Mouse (Mus musculus) heart, embryonic 15.5 days (tissue): ENCODE data around the gene Mob2. TPM values are rescaled to one million over a fixed set of nuclear protein-coding genes. Genes with fewer than 3 reads are reported as not detected.

Source experiments
- ATAC-seq: fragments of 200-750 bp; cut with Nextera tagmentation; replicated peaks from 2 replicates; pipeline ENCODE4 v1.8.0; 2017; ENCODE audit warnings: low read depth, moderate TSS enrichment; ENCODE audit not compliant: insufficient number of reproducible peaks, insufficient read depth, low FRiP score
- H3K27ac ChIP-seq: fragments of 300-500 bp; sonication (generic); 2 replicates; pipeline ENCODE4 v1.5.1; 2015; ENCODE audit warnings: mild to moderate bottlenecking, inconsistent platforms
- H3K27me3 ChIP-seq: fragments of 300-500 bp; sonication (generic); 2 replicates; pipeline ENCODE4 v1.6.1; 2015; ENCODE audit warnings: inconsistent platforms
- H3K36me3 ChIP-seq: fragments of 300-500 bp; sonication (generic); 2 replicates; pipeline ENCODE4 v1.6.1; 2015; ENCODE audit warnings: mild to moderate bottlenecking, inconsistent platforms
- H3K4me1 ChIP-seq: fragments of 300-500 bp; sonication (generic); replicated peaks from 2 replicates; pipeline ENCODE4 v1.6.1; 2015; ENCODE audit warnings: inconsistent platforms
- H3K4me2 ChIP-seq: fragments of 300-500 bp; sonication (generic); 2 replicates; pipeline ENCODE4 v1.6.1; 2015; ENCODE audit warnings: inconsistent platforms, mild to moderate bottlenecking, moderate library complexity
- H3K4me3 ChIP-seq: fragments of 300-500 bp; sonication (generic); 2 replicates; pipeline ENCODE4 v1.5.1; 2015; ENCODE audit warnings: mild to moderate bottlenecking, inconsistent platforms
- H3K9ac ChIP-seq: fragments of 300-500 bp; sonication (generic); 2 replicates; pipeline ENCODE4 v1.6.1; 2015; ENCODE audit warnings: mild to moderate bottlenecking, inconsistent platforms
- H3K9me3 ChIP-seq: fragments of 300-500 bp; sonication (generic); replicated peaks from 2 replicates; pipeline ENCODE4 v1.6.1; 2016; ENCODE audit warnings: inconsistent platforms
- WGBS: fragments of 180-500 bp; shearing (Covaris S2); methylation state at CpG from one replicate; pipeline ENCODE4 v1.1.7; 2015; ENCODE audit warnings: mixed read lengths; 5-methylcytosine and 5-hydroxymethylcytosine counted together
- polyA plus RNA-seq: library from polyadenylated mRNA; unstranded; fragments of >200 nt; fragmentation: Nextera tagmentation; extraction: Ambion mirVana; gene quantifications from 2 replicates; pipeline ENCODE4 v1.2.1, GENCODE M21; 2015

Gene Mob2
- polyA plus RNA-seq = 43.4 and 52.7 TPM in 2 replicates

- H3K4me2 ChIP-seq = peak within 1 kb of the TSS; percentile 82
- H3K4me1 ChIP-seq = peaks cover 43% of the 10 kb centered on the region
- H3K4me3 ChIP-seq = peak within 1 kb of the TSS; percentile 95
- peak; percentile 95 for ATAC-seq
- H3K9ac ChIP-seq = peak within 1 kb of the TSS; percentile 95
- WGBS = under 1% methylated on average over 49 of the region's 49 CpGs
- H3K36me3 ChIP-seq = 0 out of 2 replicates have a peak, but pooled peaks cover 3% of the 10 kb centered on the region
- no peaks in the 10 kb centered on the region for H3K9me3 ChIP-seq
- H3K27ac ChIP-seq = peak within 1 kb of the TSS; percentile 85
- no peaks in the 10 kb centered on the region for H3K27me3 ChIP-seq
Measured at GRCm38 (mm10) chr7:142060931-142061565, at the start of gene Mob2. Mob2 (minus strand) TSS chr7:142061065.

- no peak overlapping the region for H3K4me2 ChIP-seq
- 40% methylated on average over 5 of the region's 5 CpGs for WGBS
Measured at GRCm38 (mm10) chr7:142104747-142105146, 43.9 kb upstream of the Mob2 start.

GRCm38 (mm10) chr7:142097776-142098175, 36.9 kb upstream of the Mob2 start:
- Histone ChIP-seq H3K27ac (no peak overlapping the region), H3K36me3 (no peaks in the 10 kb centered on the region), H3K4me3 (no peak overlapping the region), H3K9ac (no peak overlapping the region), H3K27me3 (peaks cover 30% of the 10 kb centered on the region), H3K4me2 (no peak overlapping the region), H3K4me1 (peaks cover 27% of the 10 kb centered on the region), H3K9me3 (no peaks in the 10 kb centered on the region)
- 13% methylated on average over 9 of the region's 9 CpGs for WGBS
- no peak for ATAC-seq

More at GRCm38 (mm10) chr7:142104747-142105146, 43.9 kb upstream of the Mob2 start:
- Histone ChIP-seq H3K4me1 (no peaks in the 10 kb centered on the region), H3K36me3 (no peaks in the 10 kb centered on the region), H3K9ac (no peak overlapping the region), H3K27ac (no peak overlapping the region), H3K9me3 (no peaks in the 10 kb centered on the region), H3K27me3 (peaks cover 6% of the 10 kb centered on the region; the same call in 1 of the 2 replicates), H3K4me3 (no peak overlapping the region)
- ATAC-seq = no peak

GRCm38 (mm10) chr7:142096701-142097100, 35.8 kb upstream of the Mob2 start:
- Histone ChIP-seq H3K9me3 (no peaks in the 10 kb centered on the region), H3K27me3 (peaks cover 30% of the 10 kb centered on the region), H3K36me3 (no peaks in the 10 kb centered on the region), H3K4me1 (peaks cover 37% of the 10 kb centered on the region), H3K9ac (no peak overlapping the region), H3K27ac (no peak overlapping the region), H3K4me3 (no peak overlapping the region), H3K4me2 (no peak overlapping the region)
- WGBS = 55% methylated on average over 4 of the region's 4 CpGs
- ATAC-seq = no peak

- Histone ChIP-seq H3K4me3 (peak within 1 kb of the TSS; percentile 85), H3K36me3 (no peaks in the 10 kb centered on the region), H3K27me3 (peaks cover 30% of the 10 kb centered on the region), H3K9ac (peak within 1 kb of the TSS; percentile 88), H3K9me3 (no peaks in the 10 kb centered on the region), H3K4me1 (peaks cover 45% of the 10 kb centered on the region), H3K27ac (peak within 1 kb of the TSS; percentile 83), H3K4me2 (peak within 1 kb of the TSS; percentile 83)
- ATAC-seq = peak; percentile 89
- WGBS = 1% methylated on average over 62 of the region's 63 CpGs
Measured at GRCm38 (mm10) chr7:142095183-142095931, 34.5 kb upstream of the Mob2 start, which contains the start of gene Dusp8. Dusp8 (minus strand) TSS chr7:142095843.

GRCm38 (mm10) chr7:142094301-142095143, 33.7 kb upstream of the Mob2 start:
- Histone ChIP-seq H3K4me3 (peak overlapping the region; percentile 85), H3K27me3 (peaks cover 26% of the 10 kb centered on the region), H3K4me1 (peaks cover 54% of the 10 kb centered on the region), H3K27ac (peak overlapping the region; percentile 83), H3K4me2 (peak overlapping the region; percentile 83), H3K9ac (peak overlapping the region; percentile 88), H3K36me3 (no peaks in the 10 kb centered on the region), H3K9me3 (no peaks in the 10 kb centered on the region)
- peak; percentile 41 for ATAC-seq
- under 1% methylated on average over 89 of the region's 89 CpGs for WGBS

- WGBS = 30% methylated on average over 6 of the region's 6 CpGs
- Histone ChIP-seq H3K36me3 (no peaks in the 10 kb centered on the region), H3K27ac (no peak overlapping the region), H3K4me2 (peak overlapping the region; percentile 83), H3K4me1 (peaks cover 61% of the 10 kb centered on the region), H3K9ac (peak overlapping the region; percentile 88), H3K9me3 (no peaks in the 10 kb centered on the region), H3K4me3 (peak overlapping the region; percentile 85), H3K27me3 (peaks cover 18% of the 10 kb centered on the region)
- ATAC-seq = no peak
Measured at GRCm38 (mm10) chr7:142093696-142094240, 32.9 kb upstream of the Mob2 start.

- no peak overlapping the region for H3K9ac ChIP-seq
- H3K27ac ChIP-seq = no peak overlapping the region
- 0 out of 2 replicates have a peak, but pooled peaks cover under 1% of the 10 kb centered on the region for H3K36me3 ChIP-seq
- peaks cover 68% of the 10 kb centered on the region for H3K4me1 ChIP-seq
- ATAC-seq = no peak
- H3K9me3 ChIP-seq = no peaks in the 10 kb centered on the region
- H3K4me2 ChIP-seq = peak overlapping the region; percentile 83
- 43% methylated on average over 1 of the region's 1 CpGs for WGBS
- peaks cover 16% of the 10 kb centered on the region for H3K27me3 ChIP-seq
- H3K4me3 ChIP-seq = peak overlapping the region; percentile 85
Measured at GRCm38 (mm10) chr7:142092991-142093390, 32.1 kb upstream of the Mob2 start.

GRCm38 (mm10) chr7:142091848-142092247, 31.0 kb upstream of the Mob2 start:
- Histone ChIP-seq H3K36me3 (0 out of 2 replicates have a peak, but pooled peaks cover 3% of the 10 kb centered on the region), H3K27me3 (peaks cover 7% of the 10 kb centered on the region), H3K27ac (no peak overlapping the region), H3K4me3 (no peak overlapping the region), H3K9me3 (no peaks in the 10 kb centered on the region), H3K9ac (no peak overlapping the region), H3K4me2 (peak overlapping the region; percentile 17; the same call in 1 of the 2 replicates), H3K4me1 (peaks cover 68% of the 10 kb centered on the region)
- whole genome bisulfite sequencing = 17% methylated on average over 4 of the region's 4 CpGs
- ATAC-seq = no peak

- no peak overlapping the region for H3K4me3 ChIP-seq
- H3K27ac ChIP-seq = peak overlapping the region; percentile 28; the same call in 1 of the 2 replicates
- peaks cover 3% of the 10 kb centered on the region; the same call in 1 of the 2 replicates for H3K36me3 ChIP-seq
- no peaks in the 10 kb centered on the region for H3K9me3 ChIP-seq
- no peak for ATAC-seq
- WGBS = 46% methylated on average over 17 of the region's 17 CpGs
- H3K4me1 ChIP-seq = peaks cover 68% of the 10 kb centered on the region
- no peak overlapping the region for H3K4me2 ChIP-seq
- H3K9ac ChIP-seq = no peak overlapping the region; the same call in 1 of the 2 replicates
- H3K27me3 ChIP-seq = no peaks in the 10 kb centered on the region
Measured at GRCm38 (mm10) chr7:142089648-142090447, 29.0 kb upstream of the Mob2 start.
